Mouse (Mus musculus) MN1 (cell line): Measurements from ENCODE around the gene Apobec3.
A peak's percentile ranks its signal among the peaks of the same experiment; 100 is the strongest.
"Not testable (repeated sequence)": the region's sequence is repeated elsewhere in the genome, so short reads cannot be mapped to it uniquely, and the experiment has no call there.

Experiments used
- DNase-seq: peaks from one replicate; pipeline ENCODE4 v3.0.0-alpha.2; 2016; ENCODE audit warnings: low spot score

Apobec3 gene

DNA sequence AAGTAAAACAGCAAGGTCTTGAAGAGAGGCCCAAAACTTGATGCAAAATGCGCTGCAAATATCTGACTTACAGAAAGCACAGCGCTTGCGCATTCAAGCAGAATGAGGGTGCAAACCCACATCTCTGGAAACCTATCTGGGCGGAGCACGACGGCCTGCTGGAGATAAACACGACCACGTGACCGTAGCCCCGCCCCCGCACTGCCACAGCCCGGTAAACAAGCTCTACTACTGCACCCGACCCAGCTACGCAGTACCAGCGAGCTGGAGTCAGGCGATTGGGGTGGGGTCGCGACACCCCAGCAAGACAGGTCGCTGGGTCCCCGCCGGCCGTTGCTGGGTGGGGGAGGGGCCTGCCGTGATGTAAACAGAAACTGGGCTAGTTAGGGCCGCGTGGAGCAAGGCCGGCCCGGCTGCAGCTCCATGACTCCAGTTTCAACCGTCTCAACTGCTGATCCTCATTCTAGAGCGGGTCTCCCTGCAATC is 36.2 kb downstream of the Apobec3 start:
- no peak for DNase-seq

DNA sequence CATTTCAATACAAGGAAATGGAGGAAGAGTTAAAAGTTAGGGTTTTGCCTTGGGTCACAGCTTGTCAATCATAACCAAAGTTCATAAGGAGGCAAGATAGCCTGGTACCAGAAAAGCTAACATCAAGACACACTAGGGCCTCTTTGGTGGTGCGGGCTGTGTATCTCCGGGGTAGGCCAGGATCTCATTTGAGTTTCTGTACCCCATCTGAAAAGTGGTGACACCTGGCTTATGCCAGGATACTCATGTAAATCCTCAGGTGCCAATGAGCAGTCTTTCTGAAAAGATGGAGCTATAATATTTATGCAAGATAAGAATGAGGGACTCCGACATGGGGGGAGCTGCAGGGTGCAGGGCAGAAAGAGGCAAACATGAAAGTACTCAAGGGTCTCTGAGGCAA is 36.9 kb downstream of the Apobec3 start:
- DNase-seq = no peak

- no peak for DNase-seq
Observed at GRCm38 (mm10) chr15:79928736-79929135, 37.3 kb downstream of the Apobec3 start.

DNA sequence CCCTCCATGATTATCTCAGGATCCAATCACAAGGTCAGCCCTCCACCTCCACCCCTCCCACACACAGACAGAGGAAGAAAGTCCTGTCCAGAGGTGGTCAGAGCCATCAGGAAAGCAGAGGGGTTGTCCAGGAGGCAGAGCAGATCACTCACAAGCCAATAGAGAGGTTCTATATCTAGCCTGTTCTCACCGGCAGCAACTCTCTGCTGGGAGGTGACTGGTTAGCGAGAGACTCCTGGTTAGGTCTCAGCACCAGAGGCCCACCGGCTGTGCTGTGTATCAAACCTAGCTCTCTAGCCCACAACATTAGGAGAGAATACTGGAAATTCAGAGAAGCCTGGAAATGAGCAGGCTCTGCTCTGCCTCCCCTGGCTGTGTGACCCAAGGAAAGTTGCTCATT is 38.3 kb downstream of the Apobec3 start:
- no peak for DNase-seq

GRCm38 (mm10) chr15:79931496-79932141 is 40.2 kb downstream of the Apobec3 start:
- DNase-seq = no peak

DNA sequence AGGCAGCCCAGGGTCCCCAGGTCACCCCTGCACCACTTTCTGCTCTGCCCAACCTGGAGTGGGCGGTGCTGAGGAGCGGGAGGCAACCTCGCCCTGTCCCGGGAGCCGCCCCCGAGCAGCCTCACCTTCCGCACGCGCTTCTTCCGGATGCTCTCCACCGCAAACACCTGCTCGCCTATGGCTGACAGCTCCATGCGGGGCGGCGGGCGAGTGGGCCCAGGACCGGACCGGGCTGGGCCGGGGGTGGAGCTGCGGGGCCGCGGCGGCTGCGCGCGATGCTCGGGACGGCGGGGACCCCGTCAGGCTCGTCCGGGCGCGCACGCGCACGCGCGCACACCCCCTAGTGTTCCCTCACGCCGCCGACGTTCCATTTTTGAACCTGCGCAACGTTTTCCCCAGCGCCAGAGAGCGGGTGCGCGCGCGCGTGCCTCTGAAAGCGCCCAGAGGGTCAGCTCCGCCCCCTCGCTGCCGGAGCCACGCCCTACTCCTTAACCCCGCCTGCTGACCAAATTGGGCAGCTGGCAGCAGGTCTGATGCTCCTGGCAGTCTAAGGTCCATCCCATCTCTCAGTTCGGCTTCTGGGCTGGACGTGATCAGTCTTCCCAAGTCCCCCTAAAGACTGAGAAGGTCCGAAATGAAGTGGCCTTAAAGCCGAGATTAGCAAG is 41.0 kb downstream of the Apobec3 start:
- no peak for DNase-seq

- DNase-seq = no peak
Observed at GRCm38 (mm10) chr15:79933052-79933669, 41.7 kb downstream of the Apobec3 start.

- no peak for DNase-seq
Observed at GRCm38 (mm10) chr15:79933670-79934514, 42.4 kb downstream of the Apobec3 start.

GRCm38 (mm10) chr15:79934776-79935175 is 43.3 kb downstream of the Apobec3 start:
- DNase-seq = no peak

DNA sequence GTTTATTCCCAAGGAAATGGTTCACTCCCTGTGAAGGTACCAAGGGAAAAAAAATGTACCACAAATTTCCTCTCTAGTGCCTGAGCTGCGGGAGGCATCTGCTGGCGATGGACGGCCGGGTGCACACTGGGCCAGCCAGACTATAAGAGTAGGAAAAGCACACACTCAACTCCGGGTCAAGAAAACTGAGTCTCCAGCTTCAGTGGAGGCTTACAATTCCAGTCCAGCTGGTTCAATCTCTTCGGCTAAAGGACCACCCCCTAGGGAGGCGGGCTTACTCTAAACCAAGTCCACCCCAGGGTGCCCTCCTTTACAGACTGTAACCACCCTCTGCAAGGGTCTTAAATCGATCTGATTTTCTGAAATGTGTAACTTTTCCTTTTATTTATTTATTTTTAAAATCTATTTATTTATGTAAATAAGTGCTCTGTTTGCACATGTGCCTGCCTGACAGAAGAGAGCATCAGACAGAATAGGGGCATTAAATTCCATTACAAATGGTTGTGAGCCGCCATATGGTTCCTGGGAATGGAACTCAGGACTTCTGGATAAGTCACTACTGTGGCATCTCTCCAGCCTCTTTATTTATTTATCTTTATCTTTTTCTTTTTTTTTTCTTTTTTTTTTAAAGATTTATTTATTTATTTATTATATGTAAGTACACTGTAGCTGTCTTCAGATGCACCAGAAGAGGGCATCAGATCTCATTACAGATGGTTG is 44.4 kb downstream of the Apobec3 start:
- no peak for DNase-seq

DNA sequence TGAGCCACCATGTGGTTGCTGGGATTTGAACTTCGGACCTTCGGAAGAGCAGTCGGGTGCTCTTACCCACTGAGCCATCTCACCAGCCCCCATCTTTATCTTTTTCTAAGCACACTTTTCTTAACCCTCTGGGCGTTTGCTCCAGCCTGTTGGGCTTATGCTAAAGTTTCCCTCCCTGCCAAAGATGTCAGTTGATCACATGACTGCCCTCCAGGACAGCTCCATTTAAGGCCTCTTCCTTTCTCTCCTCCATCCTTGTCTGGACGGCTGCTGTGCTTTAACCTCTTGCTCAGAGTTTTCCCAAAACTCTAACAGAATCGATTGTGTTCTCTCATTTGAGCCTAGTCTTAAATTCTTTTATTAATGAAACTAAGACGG is 44.9 kb downstream of the Apobec3 start:
- DNase-seq = no peak

DNA sequence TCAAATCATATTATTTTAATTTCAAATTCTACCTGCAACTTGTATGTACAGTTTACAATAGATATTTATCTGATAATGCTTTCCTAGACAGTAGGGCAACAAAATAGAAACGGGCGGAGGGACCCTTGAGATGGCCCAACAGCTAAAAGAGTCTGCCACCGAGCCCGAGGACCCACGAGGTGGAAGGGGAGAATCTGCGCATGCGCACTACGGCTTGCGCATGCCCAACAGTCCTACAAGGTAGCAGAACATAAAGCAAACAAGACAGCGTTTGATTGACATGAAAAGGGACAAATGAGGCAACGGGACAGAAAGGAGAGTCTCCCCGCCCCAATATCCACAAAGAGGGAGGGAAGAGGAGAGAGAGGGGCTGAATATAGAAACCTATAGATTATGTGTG is 47.6 kb downstream of the Apobec3 start:
- DNase-seq = no peak

- DNase-seq = not testable (repeated sequence)
Observed at GRCm38 (mm10) chr15:79939501-79939900, 48.0 kb downstream of the Apobec3 start.

DNA sequence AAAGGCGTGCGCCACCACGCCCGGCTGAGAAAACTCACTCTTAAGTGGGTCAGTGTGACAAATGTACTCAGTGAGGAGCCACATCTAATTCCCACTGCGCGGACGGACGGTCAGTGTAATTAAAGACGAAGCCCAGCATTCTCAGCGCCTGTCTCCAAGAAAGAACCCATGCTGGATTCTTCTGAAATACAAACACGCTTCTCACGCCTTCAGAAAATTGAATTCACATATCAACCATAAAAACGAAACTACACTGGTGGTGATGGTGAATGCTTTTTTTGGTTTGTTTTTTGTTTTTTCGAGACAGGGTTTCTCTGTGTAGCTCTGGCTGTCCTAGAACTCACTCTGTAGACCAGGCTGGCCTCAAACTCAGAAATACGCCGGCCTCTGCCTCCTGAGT is 48.5 kb downstream of the Apobec3 start:
- DNase-seq = no peak

- DNase-seq = peak; percentile 61
Observed at GRCm38 (mm10) chr15:79940932-79941331, 49.5 kb downstream of the Apobec3 start.

- no peak for DNase-seq
Observed at GRCm38 (mm10) chr15:79942541-79942940, 51.1 kb downstream of the Apobec3 start.

- no peak for DNase-seq
Observed at GRCm38 (mm10) chr15:79943584-79943983, 52.1 kb downstream of the Apobec3 start.

GRCm38 (mm10) chr15:79944948-79945347 is 53.5 kb downstream of the Apobec3 start:
- DNase-seq = no peak

GRCm38 (mm10) chr15:79946022-79946421 is 54.6 kb downstream of the Apobec3 start:
- DNase-seq = peak; percentile 94

DNA sequence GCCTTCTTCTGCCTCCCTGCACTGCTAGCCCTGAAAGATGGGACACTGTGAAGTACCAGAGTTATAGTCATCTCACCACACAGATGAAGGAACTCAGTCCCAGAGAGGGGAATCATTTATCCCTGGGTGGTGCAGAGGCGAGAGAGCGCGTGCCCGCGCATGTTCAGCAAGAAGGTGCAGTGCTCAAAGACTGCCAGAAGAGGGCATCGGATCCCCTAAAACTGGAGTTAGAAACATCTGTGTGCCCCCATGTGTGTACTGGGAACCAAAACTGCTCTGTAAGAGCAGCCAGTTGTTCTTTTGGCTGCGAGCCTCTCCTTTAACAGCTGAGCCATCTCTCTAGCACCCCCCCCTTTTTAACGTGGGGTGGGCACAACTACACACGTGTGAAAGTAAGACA is 55.3 kb downstream of the Apobec3 start:
- DNase-seq = no peak

DNA sequence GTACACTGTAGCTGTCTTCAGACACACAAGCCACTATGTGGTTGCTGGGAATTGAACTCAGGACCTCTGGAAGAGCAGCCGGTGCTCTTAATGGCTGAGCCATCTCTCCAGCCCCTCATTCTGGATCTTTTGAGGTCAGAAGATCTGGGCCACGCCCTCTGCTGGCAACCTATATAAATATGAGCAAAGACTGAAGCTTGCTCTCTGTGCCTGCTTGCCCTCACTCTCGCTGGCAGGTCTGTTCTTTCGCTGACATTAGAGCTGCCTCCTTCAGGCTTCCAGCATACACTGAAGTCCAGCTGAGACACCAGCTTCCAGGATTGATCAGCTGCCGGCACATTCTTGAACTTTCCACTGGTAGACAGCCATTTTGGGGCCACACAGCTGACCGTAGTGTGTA is 56.2 kb downstream of the Apobec3 start:
- no peak for DNase-seq
